Mouse (Mus musculus) heart, postnatal 0 days (tissue): ENCODE data around the gene Tmem201.

Experiments
- CTCF ChIP-seq: IDR thresholded peaks from 2 replicates; pipeline ENCODE4 v1.5.1; 2016; ENCODE audit warnings: antibody characterized with exemption, control low read depth, low read depth
- EP300 ChIP-seq: IDR thresholded peaks from 2 replicates; pipeline ENCODE4 v1.6.1; 2016; ENCODE audit warnings: antibody characterized with exemption, low read depth

DNA sequence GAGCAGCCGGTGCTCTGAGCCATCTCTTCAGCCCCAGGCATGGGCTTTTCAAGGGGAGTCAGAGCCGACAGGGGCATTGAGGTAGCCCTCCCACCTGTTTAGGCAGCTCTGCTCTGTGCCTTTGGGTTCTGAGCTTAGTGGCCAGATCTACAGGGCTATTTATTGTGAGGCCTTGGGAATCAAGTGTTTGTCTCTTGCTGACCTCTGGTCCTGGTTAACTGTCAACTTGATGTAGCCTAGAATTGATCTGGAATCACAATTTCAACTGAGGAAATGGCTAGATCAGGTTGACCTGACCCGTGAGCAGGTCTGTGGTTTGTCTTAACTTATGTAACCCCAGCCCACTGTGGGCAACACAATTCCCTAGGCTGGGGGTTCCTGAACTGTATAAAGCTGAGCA lies 23.3 kb downstream of the Tmem201 start:
- TF ChIP-seq CTCF (no peak), EP300 (no peak)
